Mouse (Mus musculus) midbrain, embryonic 12.5 days (tissue): Measurements from ENCODE around the gene Bcar3. TPM values are rescaled to one million over a fixed set of nuclear protein-coding genes. Genes with fewer than 3 reads are reported as not detected.

ENCODE experiments used
- ATAC-seq: fragments of 200-750 bp; cut with Nextera tagmentation; 2 replicates; pipeline ENCODE4 v1.8.0; 2017; ENCODE audit warnings: low read depth, moderate TSS enrichment, moderate library complexity; ENCODE audit not compliant: low FRiP score
- H3K27ac ChIP-seq: fragments of 300-500 bp; sonication (generic); replicated peaks from 2 replicates; pipeline ENCODE4 v1.5.1; 2016; ENCODE audit warnings: mild to moderate bottlenecking
- H3K27me3 ChIP-seq: fragments of 300-500 bp; sonication (generic); 2 replicates; pipeline ENCODE4 v1.6.1; 2016; ENCODE audit warnings: mild to moderate bottlenecking
- H3K36me3 ChIP-seq: fragments of 300-500 bp; sonication (generic); 2 replicates; pipeline ENCODE4 v1.6.1; 2016
- H3K4me1 ChIP-seq: fragments of 300-500 bp; sonication (generic); 2 replicates; pipeline ENCODE4 v1.6.1; 2016
- H3K4me2 ChIP-seq: fragments of 300-500 bp; sonication (generic); replicated peaks from 2 replicates; pipeline ENCODE4 v1.6.1; 2016; ENCODE audit warnings: mild to moderate bottlenecking, moderate library complexity
- H3K4me3 ChIP-seq: fragments of 300-500 bp; sonication (generic); 2 replicates; pipeline ENCODE4 v1.5.1; 2016; ENCODE audit warnings: mild to moderate bottlenecking
- H3K9ac ChIP-seq: fragments of 300-500 bp; sonication (generic); replicated peaks from 2 replicates; pipeline ENCODE4 v1.6.1; 2016; ENCODE audit warnings: mild to moderate bottlenecking, moderate library complexity
- H3K9me3 ChIP-seq: fragments of 300-500 bp; sonication (generic); 2 replicates; pipeline ENCODE4 v1.6.1; 2016; ENCODE audit warnings: mild to moderate bottlenecking
- WGBS: fragments of 180-500 bp; shearing (Covaris S2); methylation state at CpG from one replicate; pipeline ENCODE4 v1.1.7; 2016; 5-methylcytosine and 5-hydroxymethylcytosine counted together
- polyA plus RNA-seq: library from polyadenylated mRNA; unstranded; fragments of >200 nt; fragmentation: Nextera tagmentation; extraction: Ambion mirVana; gene quantifications from 2 replicates; pipeline ENCODE4 v1.2.1, GENCODE M21; 2016

Gene Bcar3
- polyA plus RNA-seq, 1 experiment from 2014 or later, result 14.6 TPM

DNA sequence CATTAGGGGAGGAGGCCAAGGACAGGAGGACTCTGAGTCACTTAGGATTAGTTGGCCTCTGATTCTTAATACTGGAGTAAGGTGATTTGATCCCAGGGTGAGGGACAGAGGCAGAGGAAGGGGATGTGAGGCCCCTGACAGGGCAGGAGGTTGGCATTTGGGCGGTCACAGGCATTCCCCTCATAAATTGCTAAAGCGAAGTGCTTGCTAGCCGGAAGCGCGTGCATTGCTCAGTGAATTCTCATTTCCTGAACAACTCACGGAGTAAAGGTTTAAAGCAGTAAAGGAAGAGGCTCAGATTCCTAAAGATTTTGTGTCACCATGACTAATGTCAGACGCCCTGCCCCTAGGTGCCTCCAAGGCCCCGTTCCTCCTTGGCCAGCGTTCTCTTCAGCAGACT is 28.3 kb downstream of the Bcar3 start:
- no peak overlapping the region for H3K4me2 ChIP-seq
- no peaks in the 10 kb centered on the region for H3K4me1 ChIP-seq
- WGBS, result 83% methylated on average over 9 of the region's 9 CpGs
- no peaks in the 10 kb centered on the region for H3K36me3 ChIP-seq
- H3K9ac ChIP-seq, result no peak overlapping the region
- no peak for ATAC-seq
- no peak overlapping the region for H3K4me3 ChIP-seq
- H3K27ac ChIP-seq, result no peak overlapping the region
- no peaks in the 10 kb centered on the region for H3K9me3 ChIP-seq
- H3K27me3 ChIP-seq, result no peaks in the 10 kb centered on the region

DNA sequence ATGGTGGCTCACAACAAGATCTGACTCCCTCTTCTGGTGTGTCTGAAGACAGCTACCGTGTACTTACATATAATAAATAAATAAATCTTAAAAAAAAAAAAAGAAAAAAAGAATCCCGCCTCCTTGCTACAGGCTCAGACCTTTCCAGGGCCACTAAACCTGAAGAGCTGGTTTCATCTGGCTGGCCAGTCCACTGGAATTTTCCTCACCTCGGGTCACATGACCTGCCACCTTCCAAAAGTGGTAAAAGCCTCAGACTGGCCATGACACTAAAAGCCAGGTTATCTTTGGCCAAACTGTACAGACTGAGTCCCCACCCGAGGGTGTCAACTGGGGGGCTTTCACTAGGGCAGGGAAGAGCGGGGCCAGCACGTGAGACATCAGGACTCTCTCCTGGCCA is 29.9 kb downstream of the Bcar3 start:
- H3K9ac ChIP-seq, result no peak overlapping the region
- no peak overlapping the region for H3K4me2 ChIP-seq
- ATAC-seq, result no peak
- H3K4me1 ChIP-seq, result no peaks in the 10 kb centered on the region
- no peak overlapping the region for H3K4me3 ChIP-seq
- H3K36me3 ChIP-seq, result no peaks in the 10 kb centered on the region
- H3K27me3 ChIP-seq, result no peaks in the 10 kb centered on the region
- H3K27ac ChIP-seq, result no peak overlapping the region
- H3K9me3 ChIP-seq, result no peaks in the 10 kb centered on the region
- WGBS, result 86% methylated on average over 6 of the region's 6 CpGs

DNA sequence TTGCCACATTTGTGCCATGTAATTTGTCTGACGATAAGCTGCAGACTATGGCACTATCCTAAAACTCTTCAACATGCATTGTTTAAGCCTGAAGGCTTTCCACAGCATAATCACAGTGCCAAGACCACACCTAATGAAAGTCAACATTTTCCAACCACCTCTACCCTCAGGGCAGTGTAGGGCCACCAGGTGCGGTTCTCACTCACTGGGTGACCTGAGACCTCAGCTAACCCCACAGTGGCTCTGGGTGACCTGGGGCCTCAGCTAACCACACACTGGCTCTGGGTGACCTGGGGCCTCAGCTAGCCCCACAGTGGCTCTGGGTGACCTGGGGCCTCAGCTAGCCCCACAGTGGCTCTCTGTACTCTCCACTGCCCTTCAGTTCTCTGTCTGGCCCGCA is 30.6 kb downstream of the Bcar3 start:
- H3K27me3 ChIP-seq, result no peaks in the 10 kb centered on the region
- H3K9me3 ChIP-seq, result no peaks in the 10 kb centered on the region
- H3K9ac ChIP-seq, result no peak overlapping the region
- H3K4me1 ChIP-seq, result no peaks in the 10 kb centered on the region
- H3K4me3 ChIP-seq, result no peak overlapping the region
- ATAC-seq, result no peak
- WGBS, result 91% methylated on average over 3 of the region's 3 CpGs
- H3K27ac ChIP-seq, result no peak overlapping the region
- H3K36me3 ChIP-seq, result no peaks in the 10 kb centered on the region
- H3K4me2 ChIP-seq, result no peak overlapping the region

DNA sequence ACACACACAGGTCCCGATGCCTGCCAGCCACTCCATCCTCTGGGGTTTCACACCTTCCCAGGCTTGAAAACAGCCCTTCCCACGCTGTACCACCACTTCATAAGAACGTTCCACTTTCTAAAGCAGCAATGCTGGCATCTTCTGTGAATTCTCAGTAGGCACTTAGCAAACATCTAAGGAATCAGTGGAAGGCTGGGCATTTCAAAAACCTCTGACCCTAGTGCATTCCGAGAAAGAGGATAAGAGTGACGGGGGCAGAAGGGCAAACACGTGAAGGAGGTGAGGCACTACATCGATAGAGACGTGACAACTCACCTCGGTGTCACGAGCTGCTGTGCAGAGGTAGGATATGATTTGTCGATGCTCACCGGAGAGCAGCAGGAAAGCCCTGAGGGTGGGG is 36.5 kb downstream of the Bcar3 start:
- ATAC-seq, result no peak
- peaks cover 7% of the 10 kb centered on the region for H3K4me1 ChIP-seq
- no peak overlapping the region for H3K27ac ChIP-seq
- H3K4me2 ChIP-seq, result no peak overlapping the region
- 83% methylated on average over 12 of the region's 12 CpGs for WGBS
- no peaks in the 10 kb centered on the region for H3K9me3 ChIP-seq
- no peak overlapping the region for H3K9ac ChIP-seq
- H3K4me3 ChIP-seq, result no peak overlapping the region
- H3K36me3 ChIP-seq, result no peaks in the 10 kb centered on the region
- H3K27me3 ChIP-seq, result 0 out of 2 replicates have a peak, but pooled peaks cover 6% of the 10 kb centered on the region

DNA sequence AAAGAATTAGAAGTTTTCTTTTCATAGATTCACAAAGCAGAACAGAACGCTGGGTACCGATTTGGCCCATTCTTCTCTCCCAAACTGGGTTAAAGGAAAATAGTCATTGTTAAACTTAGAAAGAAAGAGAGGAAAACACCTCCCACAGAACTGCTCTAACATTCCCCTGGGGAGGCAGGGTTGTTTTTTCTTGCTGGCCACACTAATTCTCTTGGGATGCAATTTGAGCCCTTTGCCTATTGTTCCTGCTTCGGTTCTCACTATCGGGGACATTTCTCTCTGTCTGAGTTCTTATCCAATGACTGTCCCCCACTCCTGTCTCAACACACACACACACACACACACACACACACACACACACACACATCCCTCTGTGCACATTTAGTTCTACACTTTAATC is 39.6 kb downstream of the Bcar3 start:
- Histone ChIP-seq H3K27ac (no peak overlapping the region), H3K27me3 (0 out of 2 replicates have a peak, but pooled peaks cover 6% of the 10 kb centered on the region), H3K4me1 (peaks cover 7% of the 10 kb centered on the region), H3K9me3 (no peaks in the 10 kb centered on the region), H3K9ac (no peak overlapping the region), H3K36me3 (no peaks in the 10 kb centered on the region), H3K4me2 (no peak overlapping the region), H3K4me3 (no peak overlapping the region)
- WGBS, result 23% methylated on average over 4 of the region's 4 CpGs
- no peak for ATAC-seq

DNA sequence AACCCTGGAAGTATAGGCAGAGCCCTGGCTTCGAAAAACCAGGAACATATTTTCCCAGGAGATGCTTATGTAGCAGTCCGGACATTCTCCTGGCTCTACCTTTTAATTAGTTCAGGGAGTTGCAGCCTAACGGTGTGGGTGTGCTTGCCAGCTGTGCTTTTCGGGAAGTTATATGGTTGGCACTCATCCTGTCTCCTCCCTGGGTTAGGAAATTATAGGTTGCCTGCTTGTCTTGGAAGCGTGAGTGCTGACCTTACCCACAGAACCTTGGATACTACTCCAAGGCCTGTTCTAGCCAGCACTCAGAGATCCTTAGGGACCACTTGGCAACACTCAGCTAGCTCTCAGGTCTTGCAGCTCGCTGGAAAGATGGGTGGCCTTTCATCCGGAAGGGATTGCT is 40.0 kb downstream of the Bcar3 start:
- H3K4me1 ChIP-seq, result peaks cover 7% of the 10 kb centered on the region
- H3K27ac ChIP-seq, result no peak overlapping the region
- no peaks in the 10 kb centered on the region for H3K9me3 ChIP-seq
- H3K27me3 ChIP-seq, result 0 out of 2 replicates have a peak, but pooled peaks cover 6% of the 10 kb centered on the region
- H3K36me3 ChIP-seq, result no peaks in the 10 kb centered on the region
- no peak overlapping the region for H3K4me2 ChIP-seq
- no peak for ATAC-seq
- no peak overlapping the region for H3K9ac ChIP-seq
- H3K4me3 ChIP-seq, result no peak overlapping the region
- 58% methylated on average over 7 of the region's 7 CpGs for WGBS

DNA sequence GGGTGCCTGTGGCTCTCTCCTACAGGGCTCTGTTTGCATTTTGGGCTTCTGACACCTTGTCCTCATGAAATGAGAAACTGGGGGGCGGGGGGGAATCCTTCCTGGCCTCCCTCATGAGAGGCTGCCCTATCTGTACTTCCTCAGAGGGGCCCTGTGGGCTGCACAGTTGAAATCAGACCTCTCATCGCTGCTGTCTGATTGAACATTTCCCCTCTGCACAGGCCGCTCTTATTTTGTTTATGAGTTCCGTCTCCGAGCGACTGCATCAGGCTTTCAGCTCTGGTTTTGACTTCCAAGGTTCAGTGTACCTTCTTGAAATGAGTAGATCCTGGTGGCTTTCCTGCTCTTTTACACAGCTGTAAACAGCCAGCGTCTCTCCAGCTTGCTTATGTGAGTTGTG is 40.4 kb downstream of the Bcar3 start:
- Histone ChIP-seq H3K9me3 (no peaks in the 10 kb centered on the region), H3K9ac (no peak overlapping the region), H3K27me3 (0 out of 2 replicates have a peak, but pooled peaks cover 6% of the 10 kb centered on the region), H3K27ac (no peak overlapping the region), H3K4me2 (no peak overlapping the region), H3K4me3 (no peak overlapping the region), H3K36me3 (no peaks in the 10 kb centered on the region), H3K4me1 (peaks cover 7% of the 10 kb centered on the region)
- 87% methylated on average over 7 of the region's 7 CpGs for WGBS
- ATAC-seq, result no peak

DNA sequence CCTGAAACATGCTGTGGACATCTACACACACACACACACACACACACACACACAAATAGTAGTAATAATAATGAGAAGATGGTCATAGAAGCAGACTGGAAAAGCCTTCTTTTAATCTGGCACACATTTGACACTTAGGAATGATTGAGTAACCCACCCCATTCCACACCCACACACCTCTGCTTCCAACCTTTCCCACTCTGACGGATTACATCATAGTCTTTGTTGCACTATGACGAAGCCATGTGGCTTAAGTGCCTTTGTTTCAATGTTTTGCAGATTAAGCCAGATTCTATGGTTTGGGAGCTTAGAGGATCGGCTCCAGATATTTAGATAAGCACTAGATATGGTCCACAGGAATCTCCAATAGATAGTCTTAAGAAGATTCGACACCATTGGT is 42.1 kb downstream of the Bcar3 start:
- ATAC-seq, result no peak
- H3K4me1 ChIP-seq, result peaks cover 7% of the 10 kb centered on the region
- H3K4me3 ChIP-seq, result no peak overlapping the region
- H3K27ac ChIP-seq, result no peak overlapping the region
- no peak overlapping the region for H3K4me2 ChIP-seq
- WGBS, result 83% methylated on average over 4 of the region's 4 CpGs
- no peaks in the 10 kb centered on the region for H3K9me3 ChIP-seq
- no peak overlapping the region for H3K9ac ChIP-seq
- 0 out of 2 replicates have a peak, but pooled peaks cover 6% of the 10 kb centered on the region for H3K27me3 ChIP-seq
- H3K36me3 ChIP-seq, result no peaks in the 10 kb centered on the region

DNA sequence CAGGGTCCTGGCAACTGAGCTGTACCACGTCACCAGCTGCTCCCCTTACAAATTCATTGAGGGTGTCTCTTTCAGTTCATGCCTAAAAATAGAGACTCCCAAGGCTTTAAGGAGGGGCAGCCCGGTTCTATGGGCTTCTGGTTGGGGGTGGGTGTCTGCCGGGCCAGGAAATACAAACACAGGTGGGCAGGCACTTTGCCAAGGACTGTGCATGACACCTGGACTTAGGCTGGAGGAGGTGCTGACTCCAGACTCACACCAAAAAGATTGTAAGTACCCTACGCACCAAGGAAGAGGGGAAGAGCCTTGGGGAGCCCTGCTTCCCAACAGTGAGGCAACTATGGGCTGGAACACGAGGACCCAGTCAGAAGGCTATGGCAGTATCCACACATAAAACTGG is 44.1 kb downstream of the Bcar3 start:
- H3K9me3 ChIP-seq, result no peaks in the 10 kb centered on the region
- H3K36me3 ChIP-seq, result no peaks in the 10 kb centered on the region
- H3K4me3 ChIP-seq, result no peak overlapping the region
- ATAC-seq, result no peak
- no peak overlapping the region for H3K4me2 ChIP-seq
- 0 out of 2 replicates have a peak, but pooled peaks cover 6% of the 10 kb centered on the region for H3K27me3 ChIP-seq
- 80% methylated on average over 5 of the region's 5 CpGs for WGBS
- peaks cover 7% of the 10 kb centered on the region for H3K4me1 ChIP-seq
- no peak overlapping the region for H3K27ac ChIP-seq
- H3K9ac ChIP-seq, result no peak overlapping the region

DNA sequence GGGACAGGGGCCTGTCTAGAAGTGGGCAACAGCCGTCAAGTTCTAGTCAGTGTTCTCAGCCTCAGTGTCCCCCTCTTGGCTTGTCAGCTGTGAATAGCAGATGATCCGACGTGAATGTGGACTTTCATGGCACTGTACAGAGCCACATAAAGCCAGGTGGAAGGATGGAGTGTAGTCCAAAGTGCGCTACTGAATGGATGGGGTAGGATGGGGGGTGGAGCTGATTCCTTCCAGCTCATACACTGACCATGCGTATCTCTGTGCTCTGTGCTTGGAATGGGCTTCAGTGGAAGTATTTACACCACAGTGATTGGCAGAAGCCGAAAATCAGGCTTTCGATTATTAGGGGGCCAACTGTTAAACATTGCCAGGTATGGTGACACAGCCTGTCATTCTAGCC is 45.0 kb downstream of the Bcar3 start:
- Histone ChIP-seq H3K9ac (no peak overlapping the region), H3K4me2 (no peak overlapping the region), H3K27ac (no peak overlapping the region), H3K36me3 (no peaks in the 10 kb centered on the region), H3K4me1 (peaks cover 2% of the 10 kb centered on the region), H3K27me3 (0 out of 2 replicates have a peak, but pooled peaks cover 6% of the 10 kb centered on the region), H3K4me3 (no peak overlapping the region), H3K9me3 (no peaks in the 10 kb centered on the region)
- 93% methylated on average over 7 of the region's 7 CpGs for WGBS
- no peak for ATAC-seq

DNA sequence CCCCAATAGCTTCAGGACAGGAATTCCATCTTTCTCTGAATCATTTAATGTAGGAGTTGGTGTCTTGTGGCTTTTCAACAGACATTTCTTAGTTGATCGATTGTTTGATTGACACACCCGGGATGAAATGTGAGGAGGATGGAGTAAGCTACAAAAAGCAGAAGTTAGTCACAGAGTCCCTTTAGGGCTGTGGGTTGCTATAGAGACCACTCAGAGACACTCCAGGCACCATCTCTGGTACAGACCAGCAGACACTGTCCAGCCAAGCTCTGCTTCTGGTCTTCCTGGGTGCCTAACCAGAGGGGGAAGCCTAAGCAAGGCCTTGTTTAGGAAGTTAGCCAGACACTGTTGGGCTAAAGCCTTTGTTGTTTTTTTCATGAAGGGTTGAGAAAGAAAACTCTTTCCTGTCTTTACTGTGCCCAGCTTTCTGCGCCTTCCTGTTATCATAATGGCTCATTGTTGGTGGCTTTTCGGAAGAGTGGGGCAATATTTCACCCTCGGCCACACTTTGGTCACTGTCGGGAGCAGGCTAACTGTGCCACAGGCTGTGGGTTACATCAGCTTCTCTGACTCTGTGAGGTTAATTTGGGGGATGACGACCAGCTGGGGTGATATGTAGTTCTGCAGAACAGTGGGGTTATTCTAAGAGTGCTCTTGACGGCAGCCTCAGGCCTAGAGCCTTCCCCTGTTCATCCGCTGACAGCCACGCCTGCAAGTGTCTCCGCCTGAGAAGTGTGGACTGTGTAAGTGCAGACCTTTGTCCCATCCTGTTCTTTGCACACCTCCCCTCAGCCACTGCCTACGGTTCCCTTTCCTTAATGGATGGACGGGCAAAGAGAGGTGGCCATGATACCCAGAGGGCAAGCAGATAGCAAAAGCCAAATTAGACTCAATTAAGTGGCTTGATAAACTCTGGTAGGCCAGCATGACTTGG is 46.5 kb downstream of the Bcar3 start:
- no peak for ATAC-seq
- H3K4me3 ChIP-seq, result no peak overlapping the region
- no peak overlapping the region for H3K27ac ChIP-seq
- H3K4me1 ChIP-seq, result no peaks in the 10 kb centered on the region
- no peaks in the 10 kb centered on the region for H3K9me3 ChIP-seq
- H3K4me2 ChIP-seq, result no peak overlapping the region
- 87% methylated on average over 13 of the region's 13 CpGs for WGBS
- H3K36me3 ChIP-seq, result no peaks in the 10 kb centered on the region
- H3K27me3 ChIP-seq, result no peaks in the 10 kb centered on the region
- H3K9ac ChIP-seq, result no peak overlapping the region

DNA sequence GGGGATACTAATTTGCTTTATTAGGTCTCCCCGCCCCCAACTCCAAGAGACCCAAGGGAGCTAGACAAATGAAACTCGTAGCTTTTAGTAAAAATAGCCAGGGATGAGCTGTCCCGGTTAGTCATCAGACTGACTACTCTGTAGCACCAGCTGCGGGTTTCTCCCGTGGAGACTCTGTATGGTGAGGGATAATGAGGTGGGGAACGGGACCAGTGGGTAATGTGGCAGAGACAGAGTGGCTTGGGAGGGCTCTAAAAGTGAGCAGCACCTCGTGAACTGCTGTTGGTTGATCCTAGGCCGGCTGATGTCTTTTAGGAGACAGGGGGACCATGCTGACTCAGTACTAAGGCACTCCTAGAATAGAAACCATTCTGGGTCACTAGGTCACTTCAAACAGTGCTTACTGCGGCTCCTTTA is 49.5 kb downstream of the Bcar3 start:
- H3K9me3 ChIP-seq, result no peaks in the 10 kb centered on the region
- no peak overlapping the region for H3K4me3 ChIP-seq
- ATAC-seq, result no peak
- 82% methylated on average over 9 of the region's 9 CpGs for WGBS
- H3K27me3 ChIP-seq, result no peaks in the 10 kb centered on the region
- H3K9ac ChIP-seq, result no peak overlapping the region
- no peaks in the 10 kb centered on the region for H3K4me1 ChIP-seq
- no peak overlapping the region for H3K4me2 ChIP-seq
- no peak overlapping the region for H3K27ac ChIP-seq
- no peaks in the 10 kb centered on the region for H3K36me3 ChIP-seq
